Mouse (Mus musculus) forebrain, embryonic 16.5 days (tissue): ENCODE measurements around the gene Entpd2. TPM values are rescaled to one million over a fixed set of nuclear protein-coding genes. Genes with fewer than 3 reads are reported as not detected.

ENCODE experiments used
- ATAC-seq: fragments of 200-750 bp; cut with Nextera tagmentation; 2 replicates; pipeline ENCODE4 v1.8.0; 2017; ENCODE audit warnings: mild to moderate bottlenecking, moderate library complexity
- H3K27ac ChIP-seq: fragments of 300-500 bp; sonication (generic); 2 replicates; pipeline ENCODE4 v1.5.1; 2014; ENCODE audit warnings: low read length, control low read depth
- H3K27me3 ChIP-seq: fragments of 300-500 bp; sonication (generic); replicated peaks from 2 replicates; pipeline ENCODE4 v1.6.1; 2014; ENCODE audit warnings: low read length; ENCODE audit not compliant: control insufficient read depth, insufficient read depth
- H3K36me3 ChIP-seq: fragments of 300-500 bp; sonication (generic); 2 replicates; pipeline ENCODE4 v1.6.1; 2014; ENCODE audit not compliant: control insufficient read depth, insufficient read depth
- H3K4me1 ChIP-seq: fragments of 300-500 bp; sonication (generic); replicated peaks from 2 replicates; pipeline ENCODE4 v1.6.1; 2014; ENCODE audit warnings: low read length; ENCODE audit not compliant: control insufficient read depth, insufficient read depth
- H3K4me2 ChIP-seq: fragments of 300-500 bp; sonication (generic); 2 replicates; pipeline ENCODE4 v1.6.1; 2014; ENCODE audit warnings: mild to moderate bottlenecking, low read length, control low read depth
- H3K4me3 ChIP-seq: fragments of 300-500 bp; sonication (generic); replicated peaks from 2 replicates; pipeline ENCODE4 v1.5.1; 2014; ENCODE audit warnings: mild to moderate bottlenecking, low read length, control low read depth
- H3K9ac ChIP-seq: fragments of 300-500 bp; sonication (generic); replicated peaks from 2 replicates; pipeline ENCODE4 v1.6.1; 2014; ENCODE audit warnings: low read depth, low read length, control low read depth
- H3K9me3 ChIP-seq: fragments of 300-500 bp; sonication (generic); 2 replicates; pipeline ENCODE4 v1.6.1; 2016; ENCODE audit warnings: low read length; ENCODE audit not compliant: control insufficient read depth
- WGBS: fragments of 180-500 bp; shearing (Covaris S2); extraction: QIAGEN DNeasy Blood & Tissue Kit; methylation state at CpG from one replicate; pipeline ENCODE4 v1.1.7; 2014; 5-methylcytosine and 5-hydroxymethylcytosine counted together
- microRNA-seq: library from miRNA; unstranded; fragments of <30 nt; microRNA quantifications from one replicate; pipeline ENCODE4, GENCODE M21; 2017
- polyA plus RNA-seq: library from polyadenylated mRNA; unstranded; fragments of >200 nt; fragmentation: Nextera tagmentation; extraction: Ambion mirVana; gene quantifications from 2 replicates; pipeline ENCODE4 v1.2.1, GENCODE M21; 2015

Gene Entpd2
- polyA plus RNA-seq, 1 experiment from 2014 or later: 5.2 TPM

DNA sequence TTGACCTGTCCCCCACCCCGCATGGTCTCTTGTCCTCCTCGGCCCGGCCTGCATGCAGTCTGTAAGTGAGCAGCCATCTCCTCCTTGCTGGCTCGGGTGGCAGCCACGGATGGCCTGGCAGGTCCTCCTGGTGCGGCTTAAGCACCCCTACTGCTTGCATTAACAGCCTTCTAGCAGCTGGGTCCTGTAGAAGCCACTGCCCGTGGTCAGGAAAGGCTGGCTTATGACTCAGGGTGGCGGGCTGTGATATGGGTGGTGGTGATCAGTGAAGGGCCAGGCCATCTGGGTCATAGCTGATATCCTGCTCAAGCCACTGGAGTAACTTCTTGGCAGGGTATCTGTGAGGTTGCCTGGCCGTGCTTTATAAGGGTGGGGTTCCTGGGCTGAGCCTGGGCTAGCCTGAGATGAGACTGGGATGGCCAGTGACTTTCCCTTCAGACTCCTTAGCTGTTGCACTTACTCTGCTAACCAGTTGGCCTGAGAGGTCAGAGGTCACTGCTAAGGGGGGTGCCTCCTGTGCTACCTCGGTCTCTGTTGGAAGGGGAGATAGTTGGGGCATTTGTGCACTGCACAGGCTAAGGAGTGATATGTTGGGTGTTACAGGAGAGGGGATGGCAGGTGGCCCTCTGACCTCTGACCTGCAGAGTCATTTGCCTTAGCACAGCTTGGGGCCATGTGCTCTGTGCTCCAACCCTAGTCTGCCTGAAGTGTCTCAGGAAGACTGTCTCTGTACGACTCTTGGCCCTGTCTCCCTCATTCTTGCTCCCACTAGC lies 36.8 kb downstream of the Entpd2 start:
- WGBS: 83% methylated on average over 11 of the region's 11 CpGs
- Histone ChIP-seq H3K4me3 (no peak overlapping the region), H3K36me3 (no peaks in the 10 kb centered on the region; the same call in none of the 2 replicates), H3K4me1 (peaks cover 25% of the 10 kb centered on the region), H3K9me3 (no peaks in the 10 kb centered on the region), H3K4me2 (no peak overlapping the region), H3K27me3 (no peaks in the 10 kb centered on the region), H3K9ac (no peak overlapping the region), H3K27ac (no peak overlapping the region)
- no peak for ATAC-seq

DNA sequence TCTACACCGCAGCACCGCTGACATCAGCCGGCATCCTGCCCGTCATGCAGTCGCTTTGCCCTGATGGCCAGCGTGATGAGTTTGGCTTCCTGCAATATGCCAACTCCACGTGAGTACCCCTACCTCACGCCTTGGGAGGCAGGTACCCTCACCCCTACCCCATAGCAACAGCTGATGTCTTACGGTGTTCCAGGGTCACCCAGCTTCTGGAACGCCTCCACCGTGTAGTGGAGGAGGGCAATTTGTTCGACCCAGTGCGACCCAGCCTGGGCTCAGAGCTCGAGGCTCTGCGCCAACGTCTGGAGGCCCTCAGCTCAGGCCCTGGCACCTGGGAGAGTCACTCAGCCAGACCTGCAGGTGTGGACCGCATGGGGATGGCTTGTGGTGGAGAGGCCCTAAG lies 37.4 kb downstream of the Entpd2 start:
- Histone ChIP-seq H3K9ac (no peak overlapping the region), H3K27me3 (no peaks in the 10 kb centered on the region), H3K36me3 (no peaks in the 10 kb centered on the region; the same call in none of the 2 replicates), H3K4me2 (no peak overlapping the region), H3K4me3 (no peak overlapping the region), H3K4me1 (peaks cover 25% of the 10 kb centered on the region), H3K27ac (no peak overlapping the region), H3K9me3 (no peaks in the 10 kb centered on the region)
- WGBS: 92% methylated on average over 17 of the region's 17 CpGs
- no peak for ATAC-seq

DNA sequence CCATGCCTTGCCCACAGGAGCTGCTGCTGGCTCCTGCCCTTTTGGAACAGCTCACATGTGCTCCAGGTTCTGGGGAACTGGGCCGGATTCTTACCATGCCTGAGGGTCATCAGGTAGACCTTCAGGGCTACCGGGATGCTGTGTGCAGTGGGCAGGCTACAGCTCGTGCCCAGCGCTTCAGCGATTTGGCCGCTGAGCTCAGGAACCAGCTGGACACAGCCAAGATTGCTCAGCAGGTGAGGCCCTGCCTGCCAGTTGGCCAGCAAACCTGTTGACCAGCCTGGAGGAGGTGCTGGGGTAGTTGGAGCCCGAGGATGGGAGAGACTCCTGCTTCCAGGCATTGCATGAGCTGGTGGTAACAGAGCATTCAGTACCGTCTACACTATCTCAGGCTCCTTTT lies 38.6 kb downstream of the Entpd2 start:
- 93% methylated on average over 8 of the region's 8 CpGs for WGBS
- H3K27me3 ChIP-seq: no peaks in the 10 kb centered on the region
- H3K36me3 ChIP-seq: peaks cover 4% of the 10 kb centered on the region
- no peak for ATAC-seq
- H3K27ac ChIP-seq: no peak overlapping the region
- no peak overlapping the region for H3K4me2 ChIP-seq
- H3K9ac ChIP-seq: no peak overlapping the region
- H3K4me1 ChIP-seq: peaks cover 20% of the 10 kb centered on the region
- no peaks in the 10 kb centered on the region for H3K9me3 ChIP-seq
- no peak overlapping the region for H3K4me3 ChIP-seq

DNA sequence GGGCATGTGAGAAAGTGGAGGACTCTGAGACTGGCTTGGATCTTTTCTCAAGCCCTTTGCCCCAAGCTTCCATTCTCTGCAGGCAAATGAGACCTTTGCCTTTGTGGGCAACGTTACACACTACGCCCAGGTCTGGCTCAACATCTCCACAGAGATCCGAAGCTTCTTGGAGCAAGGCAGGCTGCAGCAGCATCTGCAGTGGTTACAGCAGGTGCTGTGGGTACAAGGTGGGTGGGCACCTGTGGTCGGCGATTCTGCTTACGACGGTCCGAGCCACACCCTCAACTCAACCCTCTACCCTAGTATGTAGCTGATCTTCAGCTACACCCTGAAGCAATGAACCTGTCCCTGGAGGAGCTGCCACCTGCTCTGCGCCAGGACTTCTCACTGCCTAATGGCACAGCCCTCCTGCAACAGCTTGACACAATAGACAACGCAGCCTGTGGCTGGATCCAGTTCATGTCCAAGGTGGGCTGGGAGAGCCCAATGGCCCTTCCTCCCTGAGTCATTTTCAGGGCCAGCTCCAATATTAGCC lies 40.7 kb downstream of the Entpd2 start:
- ATAC-seq: no peak
- no peak overlapping the region for H3K4me2 ChIP-seq
- no peak overlapping the region for H3K27ac ChIP-seq

DNA sequence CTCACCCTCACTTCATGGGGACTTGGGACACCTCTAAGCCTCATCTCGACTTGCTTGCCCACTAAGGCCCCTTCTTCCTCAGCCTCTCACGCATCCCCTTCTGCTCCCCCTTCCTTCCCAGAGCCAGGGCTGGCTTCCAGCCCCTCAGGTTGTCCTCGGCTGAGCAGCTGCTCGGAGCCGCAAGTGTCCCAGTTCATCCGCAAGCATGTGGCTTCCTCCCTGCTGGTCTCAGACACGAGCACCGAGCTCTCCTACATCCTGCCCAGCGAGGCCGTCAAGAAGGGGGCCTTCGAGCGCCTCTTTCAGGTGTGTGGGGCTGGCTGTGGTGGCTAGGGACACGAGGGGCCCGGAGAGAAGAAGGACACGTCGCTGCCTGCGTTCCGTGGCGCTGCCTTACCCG lies 45.4 kb downstream of the Entpd2 start:
- no peak overlapping the region for H3K4me3 ChIP-seq
- H3K27me3 ChIP-seq: no peaks in the 10 kb centered on the region
- H3K9me3 ChIP-seq: no peaks in the 10 kb centered on the region
- no peak overlapping the region for H3K4me2 ChIP-seq
- WGBS: 89% methylated on average over 20 of the region's 20 CpGs
- no peaks in the 10 kb centered on the region for H3K4me1 ChIP-seq
- peaks cover 26% of the 10 kb centered on the region for H3K36me3 ChIP-seq
- H3K27ac ChIP-seq: no peak overlapping the region
- no peak for ATAC-seq
- H3K9ac ChIP-seq: no peak overlapping the region

More for the DNA sequence above, 40.7 kb downstream of the Entpd2 start:
- Histone ChIP-seq H3K27me3 (no peaks in the 10 kb centered on the region), H3K4me1 (peaks cover under 1% of the 10 kb centered on the region; the same call in 1 of the 2 replicates), H3K4me3 (no peak overlapping the region), H3K9me3 (no peaks in the 10 kb centered on the region), H3K9ac (no peak overlapping the region), H3K36me3 (peaks cover 4% of the 10 kb centered on the region)
- 95% methylated on average over 10 of the region's 10 CpGs for WGBS

DNA sequence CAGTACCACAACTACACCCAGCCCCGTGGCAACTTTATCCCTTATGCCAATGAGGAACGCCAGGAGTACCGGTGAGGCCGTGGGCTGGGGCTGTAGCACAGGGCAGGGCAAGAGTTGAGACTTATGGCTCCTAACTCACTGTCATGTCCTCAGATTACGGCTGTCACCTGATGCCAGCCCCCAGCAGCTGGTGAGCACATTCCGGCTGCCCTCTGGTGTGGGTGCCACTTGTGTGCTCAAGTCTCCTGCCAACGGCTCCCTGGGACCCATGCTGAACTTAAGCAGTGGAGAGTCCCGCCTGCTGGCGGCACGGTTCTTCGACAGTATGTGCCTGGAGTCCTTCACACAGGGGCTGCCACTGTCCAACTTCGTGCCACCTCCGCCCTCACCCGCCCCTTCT lies 47.0 kb downstream of the Entpd2 start:
- H3K27me3 ChIP-seq: no peaks in the 10 kb centered on the region
- H3K4me1 ChIP-seq: no peaks in the 10 kb centered on the region
- H3K36me3 ChIP-seq: peaks cover 26% of the 10 kb centered on the region
- WGBS: 93% methylated on average over 14 of the region's 14 CpGs
- H3K9ac ChIP-seq: no peak overlapping the region
- ATAC-seq: no peak
- H3K27ac ChIP-seq: no peak overlapping the region
- no peak overlapping the region for H3K4me3 ChIP-seq
- no peak overlapping the region for H3K4me2 ChIP-seq
- no peaks in the 10 kb centered on the region for H3K9me3 ChIP-seq

Small RNAs within 50 kb of the gene (microRNA-seq; reads per million reads assigned to microRNA genes)
- not detected for gene Mir3087

Other genes starting within 250 kb of the Entpd2 start
- 15.8 and 22.0 TPM in 2 replicates for gene Nrarp, start 215.1 kb upstream of the Entpd2 start, polyA plus RNA-seq
- 0.85 and 1.6 TPM in 2 replicates for gene Tor4a, start 199.0 kb upstream of the Entpd2 start, polyA plus RNA-seq
- gene Nelfb, start 184.4 kb upstream of the Entpd2 start, polyA plus RNA-seq: 91.7 and 101 TPM in 2 replicates
- not detected in 2 replicates for gene Stpg3, start 181.2 kb upstream of the Entpd2 start, polyA plus RNA-seq
- not detected in 2 replicates for gene Fam166a, start 177.1 kb upstream of the Entpd2 start, polyA plus RNA-seq
- 394 TPM in 2 replicates for gene Tubb4b, start 171.2 kb upstream of the Entpd2 start, polyA plus RNA-seq
- gene Slc34a3, start 161.5 kb upstream of the Entpd2 start, polyA plus RNA-seq: not detected in 2 replicates
- not detected in 2 replicates for gene Rnf224, start 159.1 kb upstream of the Entpd2 start, polyA plus RNA-seq
- gene Rnf208, start 153.6 kb upstream of the Entpd2 start, polyA plus RNA-seq: 91.6 and 106 TPM in 2 replicates
- gene Cysrt1, start 153.4 kb upstream of the Entpd2 start, polyA plus RNA-seq: 0.33 TPM in 1 of 2 replicates, not detected in the other
- gene AL732309.1, start 149.0 kb upstream of the Entpd2 start, polyA plus RNA-seq: 5.8 and 9.0 TPM in 2 replicates
- gene Tmem203, start 140.4 kb upstream of the Entpd2 start, polyA plus RNA-seq: 16.0 and 16.2 TPM in 2 replicates
- gene Tprn, start 133.3 kb upstream of the Entpd2 start, polyA plus RNA-seq: 14.8 and 16.4 TPM in 2 replicates
- gene Ssna1, start 123.4 kb upstream of the Entpd2 start, polyA plus RNA-seq: 199 and 204 TPM in 2 replicates
- 150 and 159 TPM in 2 replicates for gene Anapc2, start 123.4 kb upstream of the Entpd2 start, polyA plus RNA-seq
- gene Tmem210, start 107.7 kb upstream of the Entpd2 start, polyA plus RNA-seq: not detected in 2 replicates
- gene Lrrc26, start 106.0 kb upstream of the Entpd2 start, polyA plus RNA-seq: 0.21 TPM in 1 of 2 replicates, not detected in the other
- 19.0 and 29.4 TPM in 2 replicates for gene Grin1, start 76.7 kb upstream of the Entpd2 start, polyA plus RNA-seq
- gene Man1b1, start 63.5 kb upstream of the Entpd2 start, polyA plus RNA-seq: 50.6 and 54.6 TPM in 2 replicates
- gene Dpp7, start 39.5 kb upstream of the Entpd2 start, polyA plus RNA-seq: 21.5 and 26.9 TPM in 2 replicates
- gene Uap1l1, start 30.2 kb upstream of the Entpd2 start, polyA plus RNA-seq: 3.3 and 7.5 TPM in 2 replicates
- gene Sapcd2, start 23.6 kb upstream of the Entpd2 start, polyA plus RNA-seq: 23.8 and 29.9 TPM in 2 replicates
- 384 and 515 TPM in 2 replicates for gene Npdc1, start 3.5 kb downstream of the Entpd2 start, polyA plus RNA-seq
- gene Fut7, start 27.4 kb downstream of the Entpd2 start, polyA plus RNA-seq: 0.31 TPM in 1 of 2 replicates, not detected in the other
- gene Abca2, start 32.8 kb downstream of the Entpd2 start, polyA plus RNA-seq: 12.2 and 14.9 TPM in 2 replicates
- gene Clic3, start 61.0 kb downstream of the Entpd2 start, polyA plus RNA-seq: 2.4 and 4.6 TPM in 2 replicates
- 89.2 and 108 TPM in 2 replicates for gene Paxx, start 65.2 kb downstream of the Entpd2 start, polyA plus RNA-seq
- gene Ptgds, start 74.2 kb downstream of the Entpd2 start, polyA plus RNA-seq: 212 and 217 TPM in 2 replicates
- not detected in 2 replicates for gene Lcn12, start 98.0 kb downstream of the Entpd2 start, polyA plus RNA-seq
- gene Fbxw5, start 104.9 kb downstream of the Entpd2 start, polyA plus RNA-seq: 133 and 156 TPM in 2 replicates
- gene C8g, start 105.8 kb downstream of the Entpd2 start, polyA plus RNA-seq: 4.4 and 4.5 TPM in 2 replicates
- gene Traf2, start 151.1 kb downstream of the Entpd2 start, polyA plus RNA-seq: 26.8 and 29.5 TPM in 2 replicates
- gene Edf1, start 162.0 kb downstream of the Entpd2 start, polyA plus RNA-seq: 327 and 359 TPM in 2 replicates
- 1.0 and 2.8 TPM in 2 replicates for gene Mamdc4, start 179.0 kb downstream of the Entpd2 start, polyA plus RNA-seq
- gene Phpt1, start 179.3 kb downstream of the Entpd2 start, polyA plus RNA-seq: 141 and 145 TPM in 2 replicates
- 5.8 and 7.7 TPM in 2 replicates for gene Ajm1, start 185.9 kb downstream of the Entpd2 start, polyA plus RNA-seq
- 67.5 and 73.6 TPM in 2 replicates for gene Rabl6, start 212.6 kb downstream of the Entpd2 start, polyA plus RNA-seq
- 0.17 and 0.24 TPM in 2 replicates for gene Ccdc183, start 221.8 kb downstream of the Entpd2 start, polyA plus RNA-seq
- gene Tmem141, start 226.1 kb downstream of the Entpd2 start, polyA plus RNA-seq: 20.6 and 28.9 TPM in 2 replicates
- 2.3 and 4.1 TPM in 2 replicates for gene Fcna, start 232.2 kb downstream of the Entpd2 start, polyA plus RNA-seq